Mouse (Mus musculus): ENCODE measurements around the gene Ak5.

Gene Ak5

DNA sequence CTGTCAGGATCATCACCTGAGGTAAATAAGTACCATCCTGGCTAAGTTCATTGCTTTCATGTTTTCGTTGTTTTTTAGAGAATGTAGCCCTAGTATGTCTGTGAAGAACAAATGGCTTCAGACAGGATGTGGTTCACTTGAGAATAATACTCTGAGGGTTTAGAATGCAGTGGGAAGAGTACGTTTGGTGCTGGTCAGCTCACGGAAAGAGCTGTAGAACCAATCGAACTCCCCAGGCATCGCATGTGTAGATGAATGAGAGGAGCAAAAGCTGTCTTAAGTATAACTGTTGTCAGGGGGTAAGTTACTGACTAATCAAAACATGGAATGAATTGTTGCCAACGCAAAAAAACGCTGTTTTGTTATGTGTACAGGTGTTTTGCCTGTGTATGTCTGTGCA lies 235.5 kb downstream of the Ak5 start:
- no peak for DNase-seq (ENCODE audit: low spot score in 2 of 2)

DNA sequence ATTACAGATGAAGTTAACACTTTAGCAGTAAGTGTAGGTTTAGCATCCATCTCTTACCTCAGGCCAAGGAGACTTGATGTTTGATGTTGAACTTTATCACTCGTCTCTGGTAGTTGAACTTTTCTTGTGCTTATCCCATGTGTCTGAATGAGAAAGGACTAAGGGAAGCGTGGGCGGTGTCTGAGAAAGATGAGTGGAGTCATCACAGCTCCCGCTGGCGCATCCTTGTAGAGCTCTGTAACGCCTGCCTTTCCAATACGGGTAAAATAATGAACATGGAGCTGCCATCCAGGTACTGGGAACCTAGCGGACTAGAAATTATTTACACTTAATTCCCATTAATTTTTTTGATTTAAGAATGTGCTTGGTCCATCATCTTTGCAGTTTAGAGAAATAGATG lies 239.2 kb downstream of the Ak5 start:
- DNase-seq (ENCODE audit: low spot score in 2 of 2): no peak

Measured in spleen, postnatal 14 days (tissue).